Mouse (Mus musculus): ENCODE results near the gene Tmem45a. TPM values are rescaled to one million over a fixed set of nuclear protein-coding genes. Genes with fewer than 3 reads are reported as not detected.

Tmem45a gene
- total and polyA plus RNA-seq, 2 experiments = 0.15 to 0.28 TPM

DNA sequence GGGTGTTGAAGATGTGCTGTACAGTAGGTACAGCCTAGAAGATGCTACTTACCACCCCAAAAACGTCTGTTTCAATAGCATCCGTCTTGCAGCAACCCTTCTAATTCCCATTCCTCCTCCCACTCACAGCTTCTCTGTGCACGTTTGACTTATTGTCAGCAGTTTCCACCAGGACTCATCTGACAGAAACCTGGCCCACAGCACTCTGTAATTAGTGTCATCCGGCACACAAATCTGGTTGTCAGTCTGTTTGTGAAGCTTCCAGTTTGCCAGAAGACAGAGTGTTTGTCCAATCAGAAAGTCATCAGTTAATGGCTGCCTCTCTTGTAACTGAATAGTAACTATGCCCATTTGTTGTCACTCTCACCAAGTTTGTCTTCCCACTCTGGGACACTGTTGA, 18.4 kb downstream of the Tmem45a start:
- H3K4me3 ChIP-seq (ENCODE audit: insufficient read depth, low read depth, low read length) = no peak overlapping the region
- H3K79me2 ChIP-seq (ENCODE audit: control insufficient read depth, insufficient read depth, low read length) = no peaks in the 10 kb centered on the region
- no peaks in the 10 kb centered on the region for H3K36me3 ChIP-seq (ENCODE audit: control insufficient read depth, insufficient read depth, low read length)
- TF ChIP-seq CTCF (IDR thresholded peaks at IDR 0.05; ENCODE audit: low read depth, low read length) (no peak), POLR2A (IDR thresholded peaks at IDR 0.05; ENCODE audit: extremely low read depth, insufficient read depth, low read length) (no peak)
- peaks cover 8% of the 10 kb centered on the region for H3K4me1 ChIP-seq (ENCODE audit: control insufficient read depth, insufficient read depth, low read length)
- H3K9ac ChIP-seq (ENCODE audit: low read depth, low read length) = no peak overlapping the region
- H3K27ac ChIP-seq (replicated peaks; ENCODE audit: insufficient read depth, low read depth, low read length) = no peak overlapping the region
- DNase-seq (ENCODE audit: extremely low read depth, low read depth, low spot score) = no peak
- 69% methylated on average over 4 of the region's 4 CpGs for WGBS
- no peaks in the 10 kb centered on the region for H3K27me3 ChIP-seq (ENCODE audit: control insufficient read depth, insufficient read depth, low read length)

DNA sequence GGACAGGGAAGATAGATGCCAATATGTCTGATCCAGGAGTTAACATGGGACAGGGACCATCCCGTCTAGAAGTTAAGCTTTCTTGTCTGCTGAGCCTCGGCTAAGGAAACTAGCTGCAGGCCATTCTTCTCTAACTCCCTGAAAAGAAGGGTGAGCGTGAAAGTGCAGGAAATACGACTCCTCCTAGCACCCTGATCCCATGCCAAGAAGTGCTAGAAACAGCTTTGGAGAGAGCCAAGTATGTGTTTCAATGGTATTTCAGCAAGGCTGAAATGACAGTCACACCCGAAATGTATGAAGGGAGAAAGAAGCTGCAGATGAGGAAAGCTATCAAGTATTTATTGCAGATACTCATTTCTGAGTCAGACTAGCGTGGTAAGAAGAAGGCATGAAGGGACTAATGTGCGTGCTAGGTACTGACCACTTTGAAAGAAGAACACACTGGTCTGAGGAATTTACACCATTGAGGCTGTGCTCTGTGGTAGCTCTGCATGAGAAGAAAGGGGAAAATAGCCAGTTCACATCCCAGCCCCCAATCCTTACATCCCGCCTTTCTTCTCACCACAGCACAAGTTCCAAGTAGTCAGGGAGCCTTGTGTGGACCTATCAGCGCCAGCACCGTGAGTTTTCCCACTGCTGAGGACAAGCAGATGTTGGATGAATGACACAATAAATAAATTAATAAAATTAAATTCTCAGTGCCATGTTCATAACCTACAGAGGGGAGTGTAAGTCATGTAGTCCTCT, 33.0 kb downstream of the Tmem45a start:
- DNase-seq (ENCODE audit: extremely low read depth, low read depth, low spot score) = no peak
- H3K4me1 ChIP-seq (ENCODE audit: control insufficient read depth, insufficient read depth, low read length) = no peaks in the 10 kb centered on the region; the same call in 1 of the 2 replicates
- 70% methylated on average over 10 of the region's 10 CpGs for WGBS
- no peak overlapping the region for H3K9ac ChIP-seq (ENCODE audit: low read depth, low read length)
- H3K36me3 ChIP-seq (ENCODE audit: control insufficient read depth, insufficient read depth, low read length) = no peaks in the 10 kb centered on the region
- H3K79me2 ChIP-seq (ENCODE audit: control insufficient read depth, insufficient read depth, low read length) = no peaks in the 10 kb centered on the region
- no peak overlapping the region for H3K4me3 ChIP-seq (ENCODE audit: insufficient read depth, low read depth, low read length)
- H3K27me3 ChIP-seq (ENCODE audit: control insufficient read depth, insufficient read depth, low read length) = peaks cover 4% of the 10 kb centered on the region; the same call in 1 of the 2 replicates
- H3K27ac ChIP-seq (replicated peaks; ENCODE audit: insufficient read depth, low read depth, low read length) = no peak overlapping the region
- TF ChIP-seq CTCF (IDR thresholded peaks at IDR 0.05; ENCODE audit: low read depth, low read length) = no peak
- no peak for TF ChIP-seq POLR2A (IDR thresholded peaks at IDR 0.05; ENCODE audit: extremely low read depth, insufficient read depth, low read length)

DNA sequence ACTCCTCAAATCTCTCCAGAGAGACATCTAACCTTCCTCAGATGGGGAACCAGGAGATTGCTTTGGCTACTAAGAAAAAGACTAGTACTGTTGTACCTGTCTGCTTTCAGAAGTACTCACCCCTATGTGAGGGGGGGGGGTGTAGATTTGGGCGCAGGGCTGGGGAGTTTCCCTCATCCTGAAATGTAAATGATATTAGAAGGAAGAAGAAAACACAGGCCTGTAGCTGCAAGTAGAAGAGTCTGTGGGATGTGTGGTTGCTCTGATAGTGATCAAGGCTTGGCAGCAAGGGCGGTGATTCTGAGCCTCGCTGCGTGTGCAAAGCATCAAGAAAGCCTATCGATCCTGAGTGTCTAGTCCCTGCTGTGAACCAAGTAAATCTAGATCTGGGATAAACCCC, 43.0 kb downstream of the Tmem45a start:
- H3K9ac ChIP-seq (ENCODE audit: low read depth, low read length) = no peak overlapping the region
- no peaks in the 10 kb centered on the region for H3K4me1 ChIP-seq (ENCODE audit: control insufficient read depth, insufficient read depth, low read length)
- DNase-seq (ENCODE audit: extremely low read depth, low read depth, low spot score) = no peak
- TF ChIP-seq POLR2A (IDR thresholded peaks at IDR 0.05; ENCODE audit: extremely low read depth, insufficient read depth, low read length) = no peak
- TF ChIP-seq CTCF (IDR thresholded peaks at IDR 0.05; ENCODE audit: low read depth, low read length) = no peak
- no peak overlapping the region for H3K4me3 ChIP-seq (ENCODE audit: insufficient read depth, low read depth, low read length)
- no peaks in the 10 kb centered on the region for H3K36me3 ChIP-seq (ENCODE audit: control insufficient read depth, insufficient read depth, low read length)
- no peak overlapping the region for H3K27ac ChIP-seq (replicated peaks; ENCODE audit: insufficient read depth, low read depth, low read length)
- H3K79me2 ChIP-seq (ENCODE audit: control insufficient read depth, insufficient read depth, low read length) = no peaks in the 10 kb centered on the region
- 93% methylated on average over 5 of the region's 5 CpGs for WGBS
- H3K27me3 ChIP-seq (ENCODE audit: control insufficient read depth, insufficient read depth, low read length) = no peaks in the 10 kb centered on the region

DNA sequence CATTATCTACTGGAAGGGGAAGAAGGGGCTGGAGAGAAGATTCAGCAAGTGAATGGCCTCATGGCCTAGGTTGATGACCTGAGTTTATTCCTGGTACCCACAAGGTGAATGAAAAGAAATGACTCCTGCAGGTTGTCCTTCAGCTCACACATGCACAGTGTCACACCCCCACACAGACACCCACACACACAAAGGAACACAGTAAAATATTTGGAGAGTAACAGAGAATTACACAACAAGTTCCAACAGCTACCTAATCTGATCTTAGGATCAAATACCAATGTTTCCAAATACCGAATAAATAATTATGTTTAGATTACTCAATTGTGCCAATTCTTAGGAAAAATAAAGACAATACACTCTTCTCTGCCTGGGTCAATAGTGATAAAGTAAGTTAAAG, 52.7 kb downstream of the Tmem45a start:
- DNase-seq (ENCODE audit: extremely low read depth, low read depth, low spot score) = peak; percentile 12
- no peak for TF ChIP-seq CTCF (IDR thresholded peaks at IDR 0.05; ENCODE audit: low read depth, low read length)
- TF ChIP-seq POLR2A (IDR thresholded peaks at IDR 0.05; ENCODE audit: extremely low read depth, insufficient read depth, low read length) = no peak
- Histone ChIP-seq H3K4me1 (ENCODE audit: control insufficient read depth, insufficient read depth, low read length) (peaks cover 2% of the 10 kb centered on the region; the same call in 1 of the 2 replicates), H3K27ac (replicated peaks; ENCODE audit: insufficient read depth, low read depth, low read length) (no peak overlapping the region), H3K4me3 (ENCODE audit: insufficient read depth, low read depth, low read length) (no peak overlapping the region), H3K9ac (ENCODE audit: low read depth, low read length) (no peak overlapping the region), H3K36me3 (ENCODE audit: control insufficient read depth, insufficient read depth, low read length) (no peaks in the 10 kb centered on the region), H3K79me2 (ENCODE audit: control insufficient read depth, insufficient read depth, low read length) (no peaks in the 10 kb centered on the region), H3K27me3 (ENCODE audit: control insufficient read depth, insufficient read depth, low read length) (no peaks in the 10 kb centered on the region)
- WGBS = 30% methylated on average over 1 of the region's 1 CpGs

DNA sequence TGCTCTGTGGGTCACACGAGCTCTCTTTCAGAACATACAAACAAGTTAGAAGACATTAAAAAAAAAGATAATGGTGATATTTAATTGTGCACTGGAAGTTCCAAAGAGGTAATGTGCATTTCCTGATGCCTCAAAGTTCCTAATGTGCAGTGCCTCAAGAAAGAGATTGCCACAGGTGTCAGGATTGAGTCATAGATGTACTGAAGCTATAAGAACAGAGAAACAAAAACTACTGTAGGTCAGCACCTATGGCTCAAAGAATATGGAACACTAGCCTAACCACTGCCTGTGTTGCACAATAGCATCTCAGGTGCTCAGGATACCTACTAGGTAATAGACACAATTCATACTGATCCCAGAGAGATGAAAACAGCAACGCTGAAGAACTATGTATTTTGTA, 54.0 kb downstream of the Tmem45a start:
- H3K27ac ChIP-seq (replicated peaks; ENCODE audit: insufficient read depth, low read depth, low read length) = no peak overlapping the region
- no peak for DNase-seq (ENCODE audit: extremely low read depth, low read depth, low spot score)
- 78% methylated on average over 2 of the region's 2 CpGs for WGBS
- peaks cover 2% of the 10 kb centered on the region; the same call in 1 of the 2 replicates for H3K4me1 ChIP-seq (ENCODE audit: control insufficient read depth, insufficient read depth, low read length)
- H3K4me3 ChIP-seq (ENCODE audit: insufficient read depth, low read depth, low read length) = no peak overlapping the region
- no peaks in the 10 kb centered on the region for H3K79me2 ChIP-seq (ENCODE audit: control insufficient read depth, insufficient read depth, low read length)
- TF ChIP-seq POLR2A (IDR thresholded peaks at IDR 0.05; ENCODE audit: extremely low read depth, insufficient read depth, low read length) (no peak), CTCF (IDR thresholded peaks at IDR 0.05; ENCODE audit: low read depth, low read length) (no peak)
- no peak overlapping the region for H3K9ac ChIP-seq (ENCODE audit: low read depth, low read length)
- no peaks in the 10 kb centered on the region for H3K27me3 ChIP-seq (ENCODE audit: control insufficient read depth, insufficient read depth, low read length)
- H3K36me3 ChIP-seq (ENCODE audit: control insufficient read depth, insufficient read depth, low read length) = no peaks in the 10 kb centered on the region

Data from liver, adult 2 months (tissue).